Mouse (Mus musculus) spleen, adult 10 weeks (tissue): Measurements from ENCODE around the gene Iqsec1. TPM values are rescaled to one million over a fixed set of nuclear protein-coding genes. Genes with fewer than 3 reads are reported as not detected.

Source experiments
- polyA plus RNA-seq: library from polyadenylated mRNA; stranded (reverse); fragments of 350-450 nt; fragmentation: Illumina TruSeq; extraction: RNeasy Lipid Tissue Mini Kit (QIAGEN cat#74804); gene quantifications from one replicate; pipeline ENCODE4 v1.2.3, GENCODE M21; 2015; ENCODE audit warnings: low replicate concordance; ENCODE audit not compliant: insufficient read depth

Gene Iqsec1
- polyA plus RNA-seq, result 62.0 TPM

DNA sequence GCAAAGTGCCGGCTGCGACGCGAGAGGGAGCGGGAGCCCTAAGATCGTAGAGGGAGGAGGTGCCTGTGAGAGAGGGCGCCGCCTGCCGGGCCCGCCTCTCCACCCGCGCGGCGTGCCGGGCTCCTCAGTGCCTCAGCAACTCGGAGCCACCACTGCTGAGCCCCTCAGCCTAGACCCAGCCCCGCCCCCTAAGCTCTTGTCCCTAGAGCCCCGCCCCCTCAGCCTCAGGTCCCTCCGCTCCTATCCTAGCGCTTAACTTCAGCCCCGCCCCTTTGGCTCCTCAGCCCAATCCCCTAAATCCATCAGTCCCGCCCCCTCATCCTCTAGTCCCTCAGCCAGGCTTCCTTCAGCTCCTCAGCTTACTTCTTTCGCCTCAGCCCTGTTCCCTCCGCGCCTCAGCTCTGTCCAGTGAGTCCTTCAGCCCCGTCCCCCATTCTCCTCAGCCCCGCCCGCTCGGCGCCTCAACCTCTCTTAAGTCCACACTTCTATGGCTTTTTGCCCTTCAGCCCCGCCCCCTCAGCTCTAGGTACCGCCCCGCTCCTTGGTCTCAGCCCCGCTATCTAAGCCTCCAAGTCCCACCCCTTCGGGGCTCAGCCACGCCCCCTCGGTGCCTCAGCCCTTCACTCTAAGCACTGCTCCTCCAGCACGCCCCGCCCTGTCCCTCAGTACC lies at the start of gene Iqsec1:
TSS of gene Iqsec1 (minus strand) at position 38 of the 670 bp plus-strand sequence.

Other genes starting within 250 kb of the Iqsec1 start
- gene Nup210, start 128.1 kb upstream of the Iqsec1 start, polyA plus RNA-seq, result 83.5 TPM
- gene Hdac11, start 168.0 kb upstream of the Iqsec1 start, polyA plus RNA-seq, result 4.9 TPM
- 3.2 TPM for gene Fbln2, start 223.8 kb upstream of the Iqsec1 start, polyA plus RNA-seq